Mouse (Mus musculus): Measurements from ENCODE around the gene Fzd2.
"Not testable (repeated sequence)": the region's sequence is repeated elsewhere in the genome, so short reads cannot be mapped to it uniquely, and the experiment has no call there.

The Fzd2 gene

GRCm38 (mm10) chr11:102581281-102582015 is 22.7 kb upstream of the Fzd2 start:
- DNase-seq (ENCODE audit: low spot score in 2 of 2): no peak

GRCm38 (mm10) chr11:102582016-102582610 is 22.1 kb upstream of the Fzd2 start:
- DNase-seq (ENCODE audit: low spot score in 2 of 2): no peak

- DNase-seq (ENCODE audit: low spot score in 2 of 2): no peak
These were observed 21.5 kb upstream of the Fzd2 start for GRCm38 (mm10) chr11:102582736-102583135.

- no peak for DNase-seq (ENCODE audit: low spot score in 2 of 2)
These were observed 17.6 kb upstream of the Fzd2 start for GRCm38 (mm10) chr11:102586445-102587130.

- no peak for DNase-seq (ENCODE audit: low spot score in 2 of 2)
These were observed 16.6 kb upstream of the Fzd2 start for GRCm38 (mm10) chr11:102587554-102587953.

GRCm38 (mm10) chr11:102595341-102595820 is 8.8 kb upstream of the Fzd2 start:
- DNase-seq (ENCODE audit: low spot score in 2 of 2): no peak

GRCm38 (mm10) chr11:102599912-102600311 is 4.3 kb upstream of the Fzd2 start:
- DNase-seq (ENCODE audit: low spot score in 2 of 2): no peak

GRCm38 (mm10) chr11:102602816-102603495 is 1.2 kb upstream of the Fzd2 start:
- no peak for DNase-seq (ENCODE audit: low spot score in 2 of 2)

- DNase-seq (ENCODE audit: low spot score in 2 of 2): peak in 1 of 2 experiments; percentile 28
These were observed 723 bp upstream of the Fzd2 start for GRCm38 (mm10) chr11:102603496-102603850.

GRCm38 (mm10) chr11:102604777-102605552 is 769 bp downstream of the Fzd2 start:
- peak; percentile 30 to 41 for DNase-seq (ENCODE audit: low spot score in 2 of 2)

GRCm38 (mm10) chr11:102605553-102606416 is 1.6 kb downstream of the Fzd2 start:
- peak in 1 of 2 experiments; percentile 7 for DNase-seq (ENCODE audit: low spot score in 2 of 2)

- DNase-seq (ENCODE audit: low spot score in 2 of 2): no peak
These were observed 2.6 kb downstream of the Fzd2 start for GRCm38 (mm10) chr11:102606751-102607171.

GRCm38 (mm10) chr11:102607201-102607600 is 3.0 kb downstream of the Fzd2 start:
- DNase-seq (ENCODE audit: low spot score in 2 of 2): not testable (repeated sequence)

- no peak for DNase-seq (ENCODE audit: low spot score in 2 of 2)
These were observed 3.7 kb downstream of the Fzd2 start for GRCm38 (mm10) chr11:102607686-102608548.

- no peak for DNase-seq (ENCODE audit: low spot score in 2 of 2)
These were observed 4.5 kb downstream of the Fzd2 start for GRCm38 (mm10) chr11:102608691-102609090.

- no peak for DNase-seq (ENCODE audit: low spot score in 2 of 2)
These were observed 5.3 kb downstream of the Fzd2 start for GRCm38 (mm10) chr11:102609483-102609882.

GRCm38 (mm10) chr11:102610260-102610659 is 6.1 kb downstream of the Fzd2 start:
- DNase-seq (ENCODE audit: low spot score in 2 of 2): no peak

- no peak for DNase-seq (ENCODE audit: low spot score in 2 of 2)
These were observed 6.6 kb downstream of the Fzd2 start for GRCm38 (mm10) chr11:102610675-102611316.

- no peak for DNase-seq (ENCODE audit: low spot score in 2 of 2)
These were observed 7.1 kb downstream of the Fzd2 start for GRCm38 (mm10) chr11:102611317-102611705.
